Mouse (Mus musculus): ENCODE data around the gene Rhbdd2. TPM values are rescaled to one million over a fixed set of nuclear protein-coding genes. Genes with fewer than 3 reads are reported as not detected.
"Not testable (repeated sequence)": the region's sequence is repeated elsewhere in the genome, so short reads cannot be mapped to it uniquely, and the experiment has no call there.

Gene Rhbdd2
- total RNA-seq (2022): 10 to 100 TPM; 10.3 to 14.7 (median 13.5) TPM

DNA sequence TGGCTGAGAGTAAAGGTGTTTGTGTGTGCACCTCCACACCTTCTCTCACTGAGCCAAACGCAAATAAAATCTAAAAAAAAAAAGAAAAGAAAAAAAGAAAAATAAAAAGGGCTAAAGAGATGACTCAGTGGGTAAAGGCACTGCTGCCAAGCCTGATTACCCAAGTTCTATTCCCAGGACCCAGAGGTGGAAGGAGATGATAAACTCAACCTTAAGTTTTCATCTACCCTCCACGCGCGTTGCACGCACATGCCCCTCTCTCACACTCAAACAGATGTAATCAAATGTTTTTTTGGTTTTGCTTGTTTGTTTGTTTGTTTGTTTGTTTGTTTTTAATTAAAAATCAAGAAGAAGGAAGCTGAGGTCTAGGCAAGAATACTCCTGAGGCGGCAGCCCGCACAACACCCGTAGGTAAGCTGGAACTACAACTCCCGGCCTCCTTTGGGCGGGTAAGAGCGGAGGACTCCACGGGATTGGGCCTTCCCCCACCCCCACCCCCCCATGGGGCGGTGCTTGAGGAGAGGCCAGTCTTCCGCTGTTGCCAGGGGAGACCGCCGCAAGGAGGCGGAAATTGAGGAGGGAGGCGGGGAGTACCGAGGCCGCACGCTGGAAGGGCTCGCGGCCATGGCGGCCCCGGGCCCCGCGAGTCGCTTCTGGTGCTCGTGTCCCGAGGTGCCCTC, at the start of gene Rhbdd2:
TSS of gene Rhbdd2 (plus strand) at position 502 of the 680 bp plus-strand sequence.
- peak; percentile 95 for DNase-seq (ENCODE audit: low spot score in 2 of 2)

DNA sequence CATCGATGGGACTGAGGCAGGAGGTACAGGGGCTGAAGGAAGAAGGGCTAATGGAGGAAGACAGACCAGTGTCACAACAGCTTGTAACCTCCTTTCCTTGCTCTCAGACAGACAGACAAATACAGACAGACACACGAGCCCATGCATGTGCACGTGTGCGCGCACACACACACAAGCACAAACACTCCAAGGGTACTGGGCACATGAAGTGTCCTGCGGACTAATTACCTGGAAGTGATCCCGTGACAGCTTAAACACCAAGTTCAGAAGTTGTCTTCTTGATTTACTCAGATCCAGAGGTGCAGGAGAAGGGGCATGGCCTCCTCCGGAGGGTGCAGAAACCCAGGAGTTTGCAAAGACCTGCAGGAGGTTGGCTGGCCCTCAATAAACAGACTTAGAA, 46.7 kb upstream of the Rhbdd2 start:
- no peak for DNase-seq (ENCODE audit: low spot score in 2 of 2)

DNA sequence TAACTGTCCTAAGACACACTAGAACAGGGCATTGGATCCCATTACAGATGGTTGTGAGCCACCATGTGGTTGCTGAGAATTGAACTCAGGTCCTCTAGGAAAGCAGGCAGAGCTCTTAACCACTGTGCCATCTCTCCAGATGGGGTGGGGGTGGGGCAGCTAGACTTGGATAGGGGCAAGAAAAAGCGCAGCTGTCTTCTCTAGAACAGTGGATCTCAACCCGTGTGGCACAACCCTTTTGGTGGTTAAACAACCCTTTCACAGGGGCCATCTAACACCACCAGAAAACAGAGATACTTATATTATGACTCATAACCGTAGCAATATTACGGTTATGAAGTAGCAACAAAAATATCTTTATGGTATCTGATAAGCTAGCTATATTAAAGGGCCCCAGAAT, 44.7 kb upstream of the Rhbdd2 start:
- DNase-seq (ENCODE audit: low spot score in 2 of 2): no peak

DNA sequence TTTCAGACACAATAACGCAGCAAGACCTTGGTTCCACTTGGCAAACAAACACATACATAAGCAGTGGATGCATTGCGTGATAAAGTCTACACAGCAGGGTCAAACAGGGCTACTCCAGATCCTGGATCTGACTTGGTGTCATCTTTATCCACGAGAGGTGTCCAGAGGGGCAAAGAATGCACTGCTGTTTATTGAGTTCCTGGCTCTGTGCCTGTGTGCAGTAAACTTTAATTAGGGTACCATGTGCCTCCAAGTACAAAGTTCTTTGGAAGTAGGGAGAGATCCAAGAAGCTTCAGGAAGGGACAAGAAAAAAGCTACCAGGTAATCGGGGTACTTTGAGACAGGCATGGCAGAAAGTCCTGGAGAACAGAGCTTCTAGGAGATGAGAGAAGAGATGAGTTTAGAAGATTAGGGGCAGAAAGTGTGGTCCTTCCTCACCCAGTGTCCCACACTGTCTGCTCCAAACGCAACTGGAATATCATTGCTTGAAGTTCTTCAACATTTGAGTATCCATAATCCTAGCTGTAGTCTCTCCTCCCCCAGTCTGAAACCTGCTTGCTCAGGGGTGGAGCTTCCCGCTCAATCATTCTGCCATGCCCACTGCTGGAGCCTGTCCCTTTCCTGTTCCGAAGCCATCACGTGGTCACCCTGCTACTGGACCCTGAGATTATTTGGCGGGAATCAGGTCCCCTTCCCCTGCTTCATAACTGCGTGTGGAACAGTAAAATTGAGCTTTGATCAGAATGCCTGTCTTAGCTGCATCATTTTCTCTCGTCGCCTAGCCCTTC, 42.2 kb upstream of the Rhbdd2 start:
- no peak for DNase-seq (ENCODE audit: low spot score in 2 of 2)

DNA sequence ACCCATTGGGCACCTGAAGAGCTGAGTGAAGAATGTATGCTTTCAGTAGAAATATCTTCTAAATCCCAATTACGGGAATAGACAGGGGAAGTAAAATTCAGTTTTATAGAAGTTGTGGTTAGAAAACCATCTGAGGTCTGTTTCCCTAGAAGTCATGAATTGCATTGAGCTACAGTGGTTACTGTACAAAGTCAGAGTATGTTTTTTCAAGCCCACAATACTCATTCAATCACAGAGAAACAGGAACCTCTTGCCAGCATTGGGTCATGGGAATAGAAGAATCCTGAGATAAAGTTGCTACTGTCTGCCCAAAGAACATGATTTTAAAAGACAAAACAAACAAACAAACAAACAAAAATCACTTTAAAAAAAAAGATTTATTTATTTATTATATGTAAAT, 27.8 kb upstream of the Rhbdd2 start:
- DNase-seq (ENCODE audit: low spot score in 2 of 2): not testable (repeated sequence)

DNA sequence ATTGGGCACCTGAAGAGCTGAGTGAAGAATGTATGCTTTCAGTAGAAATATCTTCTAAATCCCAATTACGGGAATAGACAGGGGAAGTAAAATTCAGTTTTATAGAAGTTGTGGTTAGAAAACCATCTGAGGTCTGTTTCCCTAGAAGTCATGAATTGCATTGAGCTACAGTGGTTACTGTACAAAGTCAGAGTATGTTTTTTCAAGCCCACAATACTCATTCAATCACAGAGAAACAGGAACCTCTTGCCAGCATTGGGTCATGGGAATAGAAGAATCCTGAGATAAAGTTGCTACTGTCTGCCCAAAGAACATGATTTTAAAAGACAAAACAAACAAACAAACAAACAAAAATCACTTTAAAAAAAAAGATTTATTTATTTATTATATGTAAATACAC, 25.7 kb upstream of the Rhbdd2 start:
- not testable (repeated sequence) for DNase-seq (ENCODE audit: low spot score in 2 of 2)

DNA sequence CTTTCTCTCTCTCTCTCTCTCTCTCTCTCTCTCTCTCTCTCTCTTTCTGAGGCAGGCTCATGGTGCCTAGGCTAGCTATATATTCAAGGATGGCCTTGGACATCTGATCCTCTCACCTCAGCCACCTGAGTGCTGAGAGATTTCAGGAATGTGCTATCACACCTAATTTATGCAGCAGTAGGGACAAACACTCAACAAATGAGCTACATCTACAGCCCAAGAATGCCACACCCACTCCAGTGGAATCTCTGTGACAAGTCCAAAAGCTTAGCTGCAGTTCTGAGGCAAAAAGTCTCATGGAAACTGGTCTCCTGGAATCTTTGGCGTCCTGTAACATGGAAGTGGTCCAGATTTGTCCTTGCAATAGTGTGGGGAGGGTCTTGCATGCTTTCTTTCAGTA, 24.8 kb upstream of the Rhbdd2 start:
- DNase-seq (ENCODE audit: low spot score in 2 of 2): no peak

DNA sequence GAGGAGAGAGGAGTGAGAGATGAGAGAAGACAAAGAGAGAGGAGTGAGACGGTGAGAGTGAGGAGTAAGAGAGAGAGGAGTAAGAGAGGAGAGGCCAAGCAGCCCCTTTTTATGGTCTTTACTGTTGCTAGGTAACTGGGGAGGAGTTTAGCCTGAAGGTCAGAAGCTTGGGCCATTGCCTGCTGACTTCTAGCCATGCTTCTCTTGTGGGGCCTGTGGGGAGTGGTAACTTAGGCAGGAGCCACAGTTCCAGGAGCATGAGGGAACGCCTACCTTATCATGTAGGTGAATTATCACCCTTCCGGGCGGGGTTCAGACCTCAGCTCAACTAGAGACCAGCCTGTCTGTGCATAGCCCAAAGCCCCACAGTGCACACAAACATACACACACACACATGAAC, 22.6 kb upstream of the Rhbdd2 start:
- DNase-seq (ENCODE audit: low spot score in 2 of 2): no peak

DNA sequence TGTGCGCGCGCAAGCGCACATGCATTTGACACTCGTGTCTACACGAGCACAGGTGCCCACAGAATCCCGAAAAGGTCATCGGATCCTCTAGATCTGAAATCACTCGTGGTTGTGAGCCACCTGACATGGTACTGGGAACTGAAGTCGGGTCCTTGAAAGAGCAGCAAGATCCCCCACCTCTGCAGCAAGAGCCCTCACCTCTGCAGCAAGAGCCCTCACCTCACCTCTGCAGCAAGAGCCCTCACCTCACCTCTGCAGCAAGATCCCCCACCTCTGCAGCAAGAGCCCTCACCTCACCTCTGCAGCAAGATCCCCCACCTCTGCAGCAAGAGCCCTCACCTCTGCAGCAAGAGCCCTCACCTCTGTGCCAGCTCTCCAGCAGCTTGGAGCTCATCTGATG, 12.7 kb upstream of the Rhbdd2 start:
- not testable (repeated sequence) for DNase-seq (ENCODE audit: low spot score in 2 of 2)

DNA sequence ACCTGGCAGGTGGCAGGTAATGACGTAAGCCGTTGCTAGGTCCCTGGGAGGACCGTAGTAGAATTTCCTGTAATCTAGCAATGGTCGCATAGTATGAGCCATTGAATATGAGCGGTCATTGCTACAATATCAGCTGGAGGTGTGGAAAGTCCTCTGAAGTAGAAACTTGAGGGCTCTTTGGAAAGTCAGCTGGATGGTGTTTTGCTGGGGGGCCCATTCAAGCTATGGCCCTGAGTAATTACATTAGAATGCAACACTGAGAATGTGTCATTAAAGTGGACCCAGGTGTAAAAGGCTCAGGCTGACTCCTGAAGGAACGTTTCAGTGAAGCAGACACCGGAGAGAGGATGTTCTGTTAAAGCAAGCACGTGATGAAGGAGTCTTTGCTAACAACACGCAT, 11.9 kb upstream of the Rhbdd2 start:
- no peak for DNase-seq (ENCODE audit: low spot score in 2 of 2)

DNA sequence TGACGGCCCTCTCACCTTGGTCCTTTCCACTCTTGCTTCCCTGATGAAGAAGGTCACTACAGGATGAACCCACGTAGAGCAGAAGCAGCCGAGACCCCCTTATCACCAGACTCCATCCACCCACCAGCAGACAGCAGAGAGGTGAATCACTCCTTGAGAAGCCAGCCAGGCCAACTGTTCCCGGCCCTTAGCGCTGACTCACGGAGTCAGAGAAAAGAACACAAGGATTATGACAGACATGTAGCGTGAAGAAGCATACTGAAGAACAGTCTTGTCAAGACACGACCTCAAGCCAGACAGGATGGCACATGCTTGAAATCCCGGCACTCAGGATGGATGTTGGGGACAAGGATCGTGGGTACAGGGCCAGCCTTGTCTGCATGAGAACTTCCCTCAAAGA, 10.7 kb upstream of the Rhbdd2 start:
- DNase-seq (ENCODE audit: low spot score in 2 of 2): no peak

DNA sequence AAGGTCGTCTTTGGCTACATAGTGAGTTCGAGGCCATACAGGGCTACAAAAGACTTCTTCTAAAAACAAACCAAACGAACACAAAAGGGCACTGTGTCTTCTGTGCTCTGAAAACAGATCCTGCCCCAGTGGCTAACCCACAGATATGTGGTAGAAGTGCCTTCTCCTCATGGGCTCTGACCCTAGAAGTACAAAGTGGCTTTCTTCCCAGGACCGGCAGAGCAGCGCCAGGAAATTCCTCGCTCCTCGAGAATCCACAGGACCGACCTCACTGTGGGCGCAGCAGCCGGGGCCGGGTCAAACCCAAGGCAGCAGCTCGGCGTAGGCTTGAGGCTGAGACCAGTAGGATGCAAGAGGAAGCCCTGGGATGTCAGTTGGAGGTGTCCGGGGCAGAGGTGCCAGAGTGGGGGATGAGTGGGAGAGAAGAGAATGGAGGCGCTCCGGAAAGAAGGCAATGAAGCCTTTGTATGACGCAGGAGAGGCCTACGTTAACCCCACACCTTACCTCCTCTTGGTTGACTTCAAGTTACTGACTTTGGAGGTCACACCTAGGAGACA, 9.3 kb upstream of the Rhbdd2 start:
- no peak for DNase-seq (ENCODE audit: low spot score in 2 of 2)

DNA sequence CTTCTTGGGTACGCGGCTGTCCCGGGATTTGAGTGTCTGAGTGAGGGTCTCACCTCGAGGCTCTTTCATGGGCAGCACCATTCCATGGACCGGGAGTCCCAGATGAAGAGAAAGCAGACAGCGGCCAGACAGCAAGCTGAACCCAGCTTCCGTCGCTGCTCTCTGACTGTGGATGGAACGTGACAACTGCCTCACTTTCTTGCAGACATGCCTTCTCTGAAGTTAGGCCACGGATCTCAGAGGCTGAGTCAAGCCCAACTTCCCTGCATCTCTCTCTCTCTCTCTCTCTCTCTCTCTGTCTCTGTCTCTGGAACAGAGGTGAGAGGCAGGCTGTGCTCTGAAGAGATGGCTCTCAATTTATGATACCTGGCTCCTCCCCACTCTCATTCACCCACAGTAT, 3.5 kb upstream of the Rhbdd2 start:
- DNase-seq (ENCODE audit: low spot score in 2 of 2): no peak

DNA sequence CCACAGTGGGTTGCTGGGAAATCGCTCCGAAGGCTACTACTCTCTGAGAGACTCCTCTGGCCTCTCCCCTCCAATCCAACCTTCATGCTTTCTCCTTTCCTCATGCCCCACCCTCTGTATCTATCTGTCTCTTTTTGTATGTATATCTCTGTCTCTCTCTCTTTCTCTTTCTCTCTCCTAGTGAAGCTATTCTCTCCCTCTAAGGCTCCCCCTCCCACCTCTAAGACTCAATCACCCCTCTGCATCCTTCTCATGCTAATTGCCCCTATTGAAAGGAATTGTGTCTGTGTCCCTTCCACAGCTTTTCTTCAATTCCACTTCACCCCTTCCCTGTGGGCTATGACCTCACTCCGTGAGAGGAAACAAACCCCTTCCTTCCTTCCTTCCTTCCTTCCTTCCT, 3.0 kb upstream of the Rhbdd2 start:
- no peak for DNase-seq (ENCODE audit: low spot score in 2 of 2)

DNA sequence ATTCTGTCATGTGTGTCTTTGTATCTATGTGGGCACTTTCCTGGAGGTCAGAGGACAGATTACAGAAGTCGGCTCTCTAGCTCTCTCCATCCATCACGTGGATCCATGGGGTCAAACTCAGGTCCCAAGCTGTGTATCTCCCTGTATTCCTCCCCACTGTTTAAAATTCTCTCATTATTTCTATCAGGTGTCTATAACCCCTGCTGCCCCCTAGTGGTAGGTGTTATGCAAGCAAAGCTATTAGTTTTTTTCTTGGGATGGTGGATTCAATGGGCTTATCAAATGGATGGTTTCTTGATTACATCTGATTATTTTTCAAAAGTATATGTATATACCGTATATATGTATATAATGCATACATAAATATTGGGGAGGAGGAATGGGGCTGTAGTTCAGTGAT, 1.8 kb upstream of the Rhbdd2 start:
- no peak for DNase-seq (ENCODE audit: low spot score in 2 of 2)

DNA sequence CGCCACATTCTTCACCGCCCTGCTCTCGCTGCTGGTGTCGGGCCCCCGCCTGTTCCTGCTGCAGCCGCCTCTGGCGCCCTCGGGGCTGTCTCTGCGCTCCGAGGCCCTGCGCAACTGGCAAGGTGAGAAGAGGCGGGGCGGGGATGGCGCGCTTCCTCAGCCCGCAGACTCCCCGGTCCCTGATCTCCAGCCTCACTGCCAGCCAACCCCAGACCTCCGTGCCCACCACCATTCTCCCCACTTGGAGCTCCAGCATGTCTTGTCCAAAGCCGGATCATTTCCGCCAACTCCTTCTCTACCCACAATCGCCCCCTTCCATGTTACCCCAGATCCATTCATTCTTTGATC, 353 bp downstream of the Rhbdd2 start:
- DNase-seq (ENCODE audit: low spot score in 2 of 2): no peak

DNA sequence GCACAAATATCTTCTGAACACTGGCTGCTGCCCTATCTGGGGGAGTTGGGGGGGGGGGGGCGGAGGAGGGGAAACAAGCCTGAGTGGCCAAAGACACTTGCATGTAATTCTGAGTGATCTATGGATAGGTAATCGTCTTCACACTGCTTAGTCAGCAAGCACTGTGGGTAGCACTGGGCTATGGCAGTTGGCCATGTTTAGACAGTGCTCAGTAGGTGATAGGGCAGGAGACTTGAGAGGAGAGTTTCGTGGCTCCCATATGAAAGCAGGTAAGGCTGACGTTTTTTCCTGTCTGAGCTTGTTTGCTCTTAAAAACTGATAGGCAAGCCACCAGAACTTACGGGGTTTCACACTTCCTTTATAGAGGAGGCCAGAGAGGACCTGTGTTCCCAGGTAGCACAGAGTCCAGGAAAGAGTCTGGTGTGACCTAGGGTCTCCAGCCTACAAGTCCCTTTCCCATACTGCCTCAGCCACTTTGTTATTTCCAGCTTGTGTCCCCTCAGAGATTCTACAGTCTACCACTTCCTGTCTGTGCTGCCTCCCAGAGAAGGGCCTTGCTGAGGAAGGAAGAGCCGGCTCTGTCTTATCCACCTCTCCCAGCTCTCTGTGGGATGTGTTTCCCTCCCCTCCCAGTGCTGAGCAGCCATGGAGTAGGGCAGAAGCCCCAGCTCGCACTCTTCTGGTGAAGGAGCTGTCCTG, 7.5 kb downstream of the Rhbdd2 start:
- no peak for DNase-seq (ENCODE audit: low spot score in 2 of 2)

DNA sequence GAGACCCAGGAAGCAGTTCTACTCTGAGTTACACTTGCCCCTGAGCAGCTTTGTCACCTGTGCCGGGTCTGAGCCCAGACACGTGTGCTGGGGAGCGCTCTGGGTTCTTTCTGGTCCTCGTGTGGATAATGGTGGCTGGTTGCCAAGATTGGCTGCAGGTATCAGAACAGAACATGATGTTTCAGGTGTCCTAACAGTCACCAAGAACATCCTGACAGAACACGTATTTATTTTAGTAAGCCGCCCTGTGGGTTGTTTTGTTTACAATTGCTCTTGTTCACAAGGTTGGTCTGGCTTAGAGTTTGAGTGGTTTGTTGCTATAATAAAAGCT, 8.0 kb downstream of the Rhbdd2 start:
- no peak for DNase-seq (ENCODE audit: low spot score in 2 of 2)

DNA sequence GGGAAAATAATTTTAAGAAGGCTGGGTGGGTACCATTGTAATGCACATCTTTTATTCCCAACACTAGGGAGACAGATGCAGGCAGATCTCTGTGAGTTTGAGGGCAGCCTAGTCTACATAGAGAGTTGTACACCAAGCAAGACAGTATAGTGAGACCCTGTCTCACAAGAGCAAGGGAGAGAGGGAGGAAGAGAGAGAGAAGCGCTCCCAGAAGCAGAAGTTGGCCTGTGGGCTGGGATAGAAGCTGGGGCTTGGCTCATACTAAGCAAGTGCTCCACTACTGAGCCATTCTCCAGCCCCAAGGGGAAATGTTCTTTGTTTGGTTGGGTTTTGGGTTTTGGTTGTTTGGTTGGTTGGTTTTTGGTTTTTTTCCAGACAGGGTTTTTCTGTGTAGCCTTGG, 8.6 kb downstream of the Rhbdd2 start:
- DNase-seq (ENCODE audit: low spot score in 2 of 2): no peak

DNA sequence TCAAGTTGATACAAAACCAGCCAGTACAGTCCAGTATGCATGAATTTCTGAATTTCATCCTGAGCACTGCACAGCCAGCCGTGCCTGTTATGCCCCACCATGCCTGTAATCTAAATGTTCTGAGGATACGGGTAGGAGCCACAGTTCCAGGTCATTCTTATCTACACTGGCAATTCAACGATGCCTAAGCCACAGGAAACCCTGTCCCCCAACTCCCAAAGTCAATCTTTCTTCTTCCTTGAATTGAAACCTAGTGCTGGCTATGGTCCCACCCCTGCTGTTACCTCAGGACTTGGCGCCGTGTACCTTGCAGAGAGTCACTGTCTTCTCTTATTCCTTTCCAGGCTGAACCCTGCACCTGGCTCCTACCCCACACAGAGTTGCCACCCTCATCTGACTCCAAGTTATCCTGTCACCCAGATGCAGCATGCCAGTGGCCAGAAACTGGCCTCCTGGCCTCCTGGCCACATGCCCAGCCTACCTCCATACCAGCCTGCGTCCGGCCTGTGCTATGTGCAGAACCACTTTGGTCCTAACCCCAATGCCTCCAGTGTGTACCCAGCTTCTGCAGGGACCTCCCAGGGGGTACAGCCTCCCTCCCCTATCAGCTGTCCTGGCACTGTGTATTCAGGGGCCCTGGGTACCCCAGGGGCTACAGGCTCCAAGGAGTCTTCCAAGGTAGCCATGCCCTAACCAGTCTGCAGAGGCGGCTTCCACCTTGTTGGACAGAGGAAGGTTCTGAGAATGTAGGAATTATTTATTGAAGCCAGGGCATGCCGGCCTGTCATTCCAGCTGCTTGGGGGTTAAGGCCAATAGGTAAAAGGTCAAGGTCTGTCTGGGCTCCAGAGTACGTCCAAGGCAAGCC, 10.5 kb downstream of the Rhbdd2 start:
- peak; percentile 28 to 64 for DNase-seq (ENCODE audit: low spot score in 2 of 2)

DNA sequence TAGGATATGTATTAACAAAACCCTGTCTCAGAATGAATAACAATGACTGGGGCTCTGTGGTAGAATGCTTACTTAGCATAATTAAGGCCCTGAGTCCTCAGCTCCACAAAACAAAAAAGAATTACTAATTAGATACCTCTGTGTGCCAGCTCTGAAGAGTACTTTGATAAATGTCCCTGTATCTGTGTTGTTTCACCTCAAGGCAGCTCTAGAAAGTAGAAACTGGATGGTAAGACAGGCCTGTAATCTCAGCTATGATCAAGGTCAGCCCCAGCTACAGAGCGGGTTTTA, 11.1 kb downstream of the Rhbdd2 start:
- DNase-seq (ENCODE audit: low spot score in 2 of 2): no peak

DNA sequence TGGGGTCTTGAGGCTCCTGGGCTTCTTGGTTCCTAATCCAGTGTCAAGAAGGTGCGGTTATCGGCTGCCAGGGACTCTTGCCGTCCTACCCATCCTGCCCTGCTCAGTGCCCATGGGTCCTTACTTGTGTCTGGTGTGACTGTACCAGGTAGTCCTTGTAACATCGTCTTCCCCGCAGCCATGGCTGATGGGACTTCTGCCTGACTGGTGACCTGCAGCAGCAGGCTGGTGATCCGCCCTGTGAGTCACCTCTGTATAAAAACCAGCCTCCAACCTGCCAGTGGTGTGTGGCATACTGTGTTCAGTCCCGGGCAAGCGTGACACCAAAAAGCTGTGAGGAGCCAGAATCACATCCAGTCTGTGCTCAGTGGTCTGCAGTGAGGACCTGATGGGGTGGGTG, 11.5 kb downstream of the Rhbdd2 start:
- DNase-seq (ENCODE audit: low spot score in 2 of 2): no peak

All from gastrocnemius, adult 8-10 months (tissue).